Mouse (Mus musculus) gonadal fat pad, adult 2 months (tissue): Measurements from ENCODE around the gene Slc27a2. TPM values are rescaled to one million over a fixed set of nuclear protein-coding genes. Genes with fewer than 3 reads are reported as not detected.
"Not testable (repeated sequence)": the region's sequence is repeated elsewhere in the genome, so short reads cannot be mapped to it uniquely, and the experiment has no call there.

Experiments used
- DNase-seq: peaks from one replicate; pipeline ENCODE4 v3.0.0-alpha.2; 2012; ENCODE audit warnings: low read depth
- polyA plus RNA-seq: library from polyadenylated mRNA; depleted of rRNA; stranded (reverse); fragments of >200 nt; gene quantifications from 2 replicates; pipeline ENCODE4 v1.2.3, GENCODE M21; 2012; rRNA removed

Slc27a2 gene
- polyA plus RNA-seq, 1 experiment, result 19.9 TPM

GRCm38 (mm10) chr2:126601918-126602600 lies 49.9 kb downstream of the Slc27a2 start:
- no peak for DNase-seq

GRCm38 (mm10) chr2:126606061-126606687 lies 54.0 kb downstream of the Slc27a2 start:
- DNase-seq, result no peak

- no peak for DNase-seq
Observed at GRCm38 (mm10) chr2:126606688-126607062, 54.5 kb downstream of the Slc27a2 start.

GRCm38 (mm10) chr2:126607553-126608203 lies 55.5 kb downstream of the Slc27a2 start:
- no peak for DNase-seq

- DNase-seq, result not testable (repeated sequence)
Observed at GRCm38 (mm10) chr2:126609600-126609999, 57.4 kb downstream of the Slc27a2 start.

GRCm38 (mm10) chr2:126615355-126615754 lies 63.1 kb downstream of the Slc27a2 start:
- DNase-seq, result no peak

GRCm38 (mm10) chr2:126618470-126619179 lies 66.4 kb downstream of the Slc27a2 start:
- DNase-seq, result no peak

GRCm38 (mm10) chr2:126619249-126619704 lies 67.1 kb downstream of the Slc27a2 start, which contains the start of gene Hdc:
TSS of gene Hdc (minus strand) at chr2:126619299.
- DNase-seq, result no peak

GRCm38 (mm10) chr2:126622455-126622854 lies 70.2 kb downstream of the Slc27a2 start:
- DNase-seq, result no peak

GRCm38 (mm10) chr2:126623138-126623537 lies 70.9 kb downstream of the Slc27a2 start:
- DNase-seq, result no peak

- no peak for DNase-seq
Observed at GRCm38 (mm10) chr2:126628455-126628995, 76.3 kb downstream of the Slc27a2 start.

- no peak for DNase-seq
Observed at GRCm38 (mm10) chr2:126633165-126633564, 81.0 kb downstream of the Slc27a2 start.

GRCm38 (mm10) chr2:126635939-126636823 lies 84.0 kb downstream of the Slc27a2 start:
- DNase-seq, result no peak

Other genes with a start within 250 kb of the Slc27a2 start
- gene Atp8b4, start 51.7 kb upstream of the Slc27a2 start, polyA plus RNA-seq, result 0.45 and 0.51 TPM in 2 replicates
- gene Hdc, start 66.9 kb downstream of the Slc27a2 start, polyA plus RNA-seq, result 5.2 and 7.6 TPM in 2 replicates
- gene Gabpb1, start 123.9 kb downstream of the Slc27a2 start, polyA plus RNA-seq, result 6.8 and 8.6 TPM in 2 replicates
- gene Usp8, start 154.9 kb downstream of the Slc27a2 start, polyA plus RNA-seq, result 23.1 and 24.6 TPM in 2 replicates
- 1.8 and 3.0 TPM in 2 replicates for gene Usp50, start 231.1 kb downstream of the Slc27a2 start, polyA plus RNA-seq